Mouse (Mus musculus): Measurements from ENCODE around the gene Ptpre.
"Not testable (repeated sequence)": the region's sequence is repeated elsewhere in the genome, so short reads cannot be mapped to it uniquely, and the experiment has no call there.

The Ptpre gene

DNA sequence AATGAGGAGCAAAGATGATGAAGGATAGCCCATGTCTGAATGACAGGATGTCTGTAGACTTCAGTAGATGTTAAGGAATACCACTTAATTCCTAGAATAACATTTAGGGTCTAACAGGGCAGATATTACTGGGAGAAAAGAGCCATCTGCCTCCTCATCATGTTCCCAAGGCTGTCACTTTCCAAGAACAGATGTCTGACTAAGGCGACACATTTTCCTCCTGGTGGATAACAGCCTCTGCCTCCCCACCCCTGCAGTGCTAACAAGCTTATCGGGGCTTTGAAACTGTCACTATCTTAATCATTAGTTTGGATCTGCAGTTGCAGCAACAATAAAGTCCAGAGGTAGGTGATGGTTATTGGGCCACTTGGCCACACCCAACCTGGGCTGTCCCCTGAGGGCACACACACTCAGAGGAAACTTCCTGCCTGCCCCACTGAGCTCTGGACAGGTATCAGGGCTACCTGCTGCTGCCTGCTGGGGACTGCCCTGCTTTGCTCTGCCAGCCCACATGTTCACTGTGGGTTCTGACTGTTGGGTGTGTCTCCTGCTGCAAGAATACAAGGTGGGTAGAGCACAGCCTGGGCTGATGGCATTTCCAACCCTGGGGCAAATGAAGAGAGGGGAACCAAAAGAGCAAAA is 2.6 kb upstream of the Ptpre start:
- no peak for DNase-seq (ENCODE audit: low read depth, low spot score)

DNA sequence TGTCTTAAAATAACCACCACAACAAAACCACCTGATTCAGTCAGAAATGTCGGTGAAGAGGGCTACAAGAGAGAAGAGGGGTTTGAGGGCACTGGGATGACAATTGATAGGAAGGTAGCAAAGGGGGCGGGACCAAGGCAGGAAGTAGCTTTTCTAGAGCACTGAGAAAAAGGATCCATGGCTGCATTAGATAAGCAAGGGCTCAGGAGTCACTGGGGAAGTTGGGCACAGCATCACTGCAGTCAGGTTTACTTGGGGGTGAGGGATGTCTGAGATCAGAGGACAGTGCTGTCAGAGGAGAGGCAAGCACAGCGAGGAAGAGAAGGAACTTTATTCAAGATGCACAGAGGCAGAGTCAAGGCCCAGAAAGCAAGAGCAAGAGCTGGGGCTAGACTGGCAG is 1.4 kb upstream of the Ptpre start:
- no peak for DNase-seq (ENCODE audit: low read depth, low spot score)

DNA sequence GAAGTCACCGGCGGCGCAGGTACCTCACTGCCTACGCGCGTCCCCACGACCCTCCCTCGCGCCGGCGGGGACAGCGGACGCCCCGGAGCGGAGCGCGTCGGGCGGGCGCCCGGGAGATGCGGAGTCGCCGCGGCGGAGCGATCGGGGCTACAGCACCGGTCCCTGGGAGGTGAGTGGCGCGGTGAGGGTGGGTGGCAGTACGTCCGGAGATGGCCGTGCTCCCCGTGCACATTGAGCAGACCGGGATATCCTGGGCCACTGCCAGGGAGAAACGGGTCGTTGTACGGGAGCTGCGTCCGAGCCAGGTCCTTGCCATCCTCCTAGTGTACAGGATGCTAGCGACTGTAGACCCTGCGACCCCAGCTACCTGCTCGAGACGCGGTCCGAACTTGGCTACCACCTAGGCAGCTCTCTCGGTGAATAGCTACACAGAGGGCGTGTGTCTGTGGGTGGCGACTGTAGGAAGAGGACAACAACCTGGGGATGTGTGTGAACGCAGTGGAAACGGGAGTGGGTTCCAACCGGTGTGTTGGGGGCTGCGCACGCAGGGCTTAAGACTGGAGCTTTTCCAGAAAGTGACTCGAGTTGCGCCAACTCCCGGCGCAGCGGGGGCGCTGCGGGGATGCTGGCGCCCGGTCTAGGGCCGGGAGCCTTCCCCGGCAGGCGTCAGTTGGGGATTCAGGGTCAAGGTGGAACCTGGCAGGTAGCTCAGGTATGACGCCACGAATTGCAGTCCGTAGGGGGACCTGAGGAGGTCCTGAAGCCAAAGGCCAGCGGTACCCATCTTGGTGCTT is 864 bp downstream of the Ptpre start:
- DNase-seq (ENCODE audit: low read depth, low spot score) = peak; percentile 16

DNA sequence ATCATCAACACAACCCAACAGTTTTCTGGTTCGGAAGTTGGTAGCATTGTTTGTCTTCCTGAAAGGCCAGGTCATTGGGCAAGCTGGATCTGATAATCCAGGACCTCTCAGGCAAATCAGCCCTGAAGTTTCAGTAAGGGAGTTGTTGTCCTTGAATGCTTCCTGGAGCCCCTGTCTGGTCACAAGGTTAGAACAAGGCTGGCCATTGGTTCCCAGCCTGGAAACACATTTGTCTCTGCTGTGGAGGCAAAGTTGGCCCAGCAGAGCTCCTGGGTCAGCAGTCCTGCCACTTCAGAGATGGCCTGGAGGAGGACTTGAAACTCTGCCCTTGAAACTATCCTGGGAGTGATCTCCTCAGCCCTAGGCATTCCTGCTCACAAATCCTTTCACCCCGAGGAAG is 2.1 kb downstream of the Ptpre start:
- DNase-seq (ENCODE audit: low read depth, low spot score) = no peak

DNA sequence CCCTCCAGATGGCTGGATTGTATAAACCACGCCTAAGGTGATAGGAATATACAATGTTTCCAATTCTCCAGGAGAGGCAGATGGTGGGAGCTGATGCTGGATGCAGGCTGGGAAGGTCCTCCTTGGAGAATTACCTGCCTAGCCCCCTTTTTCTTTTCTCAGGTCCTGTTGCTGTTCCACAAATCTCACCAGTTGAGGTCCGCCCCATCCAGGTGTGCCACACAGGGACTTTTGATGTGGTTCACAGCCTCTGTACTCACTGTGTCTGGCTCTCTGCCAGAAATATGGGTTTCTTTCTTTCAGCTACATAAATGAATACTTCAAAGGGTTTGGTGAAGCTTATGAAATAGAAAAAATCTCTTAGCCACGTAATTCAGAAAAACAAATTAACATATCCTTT is 5.0 kb downstream of the Ptpre start:
- DNase-seq (ENCODE audit: low read depth, low spot score) = no peak

DNA sequence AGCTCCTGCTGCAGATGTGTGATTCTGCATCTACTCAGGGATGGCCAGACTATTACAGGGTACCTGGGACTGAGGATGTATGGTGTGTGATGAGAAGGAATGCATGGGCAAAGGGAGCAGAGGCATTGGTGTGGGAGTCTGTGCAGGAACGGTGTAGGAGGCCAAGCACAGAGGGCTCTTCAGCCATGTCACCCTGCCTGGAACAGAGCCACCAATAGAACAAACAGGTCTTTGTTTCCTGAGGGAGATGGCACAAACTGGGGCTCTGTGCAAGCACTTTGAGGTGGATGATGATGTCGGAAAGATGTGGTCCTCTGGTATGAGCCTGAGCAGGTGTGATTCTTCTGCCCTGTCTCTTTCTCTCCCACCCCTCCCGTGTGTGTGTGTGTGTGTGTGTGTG is 5.8 kb downstream of the Ptpre start:
- no peak for DNase-seq (ENCODE audit: low read depth, low spot score)

DNA sequence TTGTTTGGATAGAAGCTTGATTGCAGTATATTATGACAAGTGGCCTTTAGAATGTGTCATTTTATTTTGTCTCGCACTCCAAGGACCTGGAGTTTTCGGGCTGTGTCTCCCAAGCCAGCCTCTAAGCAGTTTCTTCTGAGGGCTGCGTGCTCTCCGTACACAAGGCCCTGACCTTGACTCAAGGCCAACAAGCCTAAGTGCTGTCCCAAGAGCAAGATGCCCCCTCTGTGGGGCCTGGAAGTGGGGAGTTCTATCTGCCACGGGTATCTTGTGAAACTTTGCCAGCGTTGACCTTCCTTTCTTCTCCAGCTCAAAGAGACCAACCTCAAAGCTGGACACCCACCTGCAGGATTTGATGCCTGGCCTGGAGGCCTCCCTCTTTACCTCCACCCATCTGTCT is 7.0 kb downstream of the Ptpre start:
- no peak for DNase-seq (ENCODE audit: low read depth, low spot score)

DNA sequence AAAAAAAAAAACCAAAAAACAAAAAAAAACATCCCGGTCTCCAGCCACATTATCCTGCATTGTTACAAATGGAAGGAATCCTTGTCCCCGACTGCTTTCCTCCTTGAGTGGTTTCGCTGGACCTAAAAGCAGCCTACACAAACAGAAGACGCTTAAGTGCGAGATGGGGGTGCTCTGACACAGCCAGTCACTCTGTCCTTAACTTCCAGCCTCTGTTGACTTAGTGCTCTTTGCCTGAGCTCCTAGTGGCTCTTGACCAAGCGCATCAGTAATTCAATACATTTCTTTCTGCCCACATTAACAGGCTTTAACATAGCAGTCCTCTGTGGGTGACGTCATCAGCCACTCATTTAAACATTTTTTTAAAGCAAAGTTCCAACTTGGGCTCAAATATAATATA is 8.7 kb downstream of the Ptpre start:
- DNase-seq (ENCODE audit: low read depth, low spot score) = no peak

DNA sequence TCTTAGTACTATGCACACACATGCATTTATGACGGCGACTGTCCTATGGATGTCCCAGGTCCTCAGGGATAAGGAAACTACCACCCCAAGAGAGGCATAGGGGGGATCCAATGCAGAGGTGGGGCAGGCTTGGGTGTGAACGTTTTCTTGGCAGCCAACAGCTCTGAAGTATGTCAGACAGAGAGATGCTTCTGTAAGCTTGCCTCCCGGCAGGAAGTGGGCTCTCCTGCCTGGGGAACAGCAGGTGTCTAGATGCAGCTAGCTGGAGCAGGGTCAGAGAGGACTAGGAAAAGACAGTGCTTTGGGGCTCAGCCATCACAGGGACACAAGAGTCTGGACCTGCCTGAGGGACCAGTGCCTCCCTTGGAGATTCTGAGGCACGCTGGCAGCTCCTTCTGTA is 9.2 kb downstream of the Ptpre start:
- no peak for DNase-seq (ENCODE audit: low read depth, low spot score)

DNA sequence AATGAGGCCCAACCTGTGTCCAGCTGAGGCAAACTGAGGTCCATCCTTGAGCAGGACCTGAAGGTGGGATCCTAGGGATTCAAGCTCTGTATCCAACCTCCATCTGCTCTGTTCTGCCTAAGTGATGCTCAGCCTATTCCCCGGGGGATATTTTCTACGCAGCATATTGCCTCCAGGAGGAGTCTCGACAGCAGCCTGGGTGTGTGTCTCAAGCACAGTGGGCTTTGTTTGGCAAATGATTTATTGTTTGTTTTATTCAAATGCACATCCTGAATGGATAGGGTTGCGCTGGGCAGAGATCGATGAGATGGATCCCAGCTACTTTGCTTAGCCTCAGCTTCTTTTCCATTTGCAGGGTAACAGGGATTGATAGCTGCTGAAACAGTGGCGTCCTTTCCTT is 11.2 kb downstream of the Ptpre start:
- DNase-seq (ENCODE audit: low read depth, low spot score) = no peak

DNA sequence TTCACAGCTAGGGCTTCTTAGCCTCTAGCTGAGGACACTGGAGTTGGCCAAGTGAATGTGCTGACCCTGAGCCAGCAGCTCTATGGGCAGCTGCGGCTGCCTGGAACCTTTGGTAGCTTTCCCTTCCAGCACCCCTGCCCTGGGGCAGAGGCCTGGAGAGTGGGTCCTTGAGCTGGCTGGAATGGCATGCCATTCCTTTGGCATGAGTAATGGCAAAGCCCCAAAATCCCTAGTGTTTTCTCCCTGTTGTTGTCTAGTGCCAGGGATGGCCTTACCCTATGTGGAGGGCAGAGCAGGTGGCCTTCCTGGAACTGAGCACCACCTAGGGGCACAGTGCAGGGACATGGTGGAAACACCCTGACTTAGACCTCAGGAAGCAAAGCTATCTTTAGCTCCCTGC is 14.3 kb downstream of the Ptpre start:
- DNase-seq (ENCODE audit: low read depth, low spot score) = no peak

DNA sequence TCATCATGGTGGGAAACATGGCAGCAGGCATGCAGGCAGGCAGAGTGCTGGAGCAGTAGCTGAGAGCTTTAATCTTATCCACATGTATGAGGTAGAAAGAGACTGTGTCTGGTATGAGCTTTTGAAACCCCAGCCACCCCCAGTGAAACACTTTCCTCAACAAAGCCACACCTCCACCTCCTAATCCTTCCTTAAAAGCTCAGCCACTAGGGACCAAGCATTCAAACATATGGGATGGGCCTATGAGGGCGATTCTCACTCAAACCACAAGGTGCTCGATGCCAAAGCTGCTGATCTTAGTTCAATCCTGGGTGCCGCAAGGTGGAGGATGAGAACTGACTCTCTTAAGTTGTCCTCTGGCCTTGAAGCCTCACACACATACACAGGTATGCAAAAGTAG is 16.3 kb downstream of the Ptpre start:
- DNase-seq (ENCODE audit: low read depth, low spot score) = no peak

DNA sequence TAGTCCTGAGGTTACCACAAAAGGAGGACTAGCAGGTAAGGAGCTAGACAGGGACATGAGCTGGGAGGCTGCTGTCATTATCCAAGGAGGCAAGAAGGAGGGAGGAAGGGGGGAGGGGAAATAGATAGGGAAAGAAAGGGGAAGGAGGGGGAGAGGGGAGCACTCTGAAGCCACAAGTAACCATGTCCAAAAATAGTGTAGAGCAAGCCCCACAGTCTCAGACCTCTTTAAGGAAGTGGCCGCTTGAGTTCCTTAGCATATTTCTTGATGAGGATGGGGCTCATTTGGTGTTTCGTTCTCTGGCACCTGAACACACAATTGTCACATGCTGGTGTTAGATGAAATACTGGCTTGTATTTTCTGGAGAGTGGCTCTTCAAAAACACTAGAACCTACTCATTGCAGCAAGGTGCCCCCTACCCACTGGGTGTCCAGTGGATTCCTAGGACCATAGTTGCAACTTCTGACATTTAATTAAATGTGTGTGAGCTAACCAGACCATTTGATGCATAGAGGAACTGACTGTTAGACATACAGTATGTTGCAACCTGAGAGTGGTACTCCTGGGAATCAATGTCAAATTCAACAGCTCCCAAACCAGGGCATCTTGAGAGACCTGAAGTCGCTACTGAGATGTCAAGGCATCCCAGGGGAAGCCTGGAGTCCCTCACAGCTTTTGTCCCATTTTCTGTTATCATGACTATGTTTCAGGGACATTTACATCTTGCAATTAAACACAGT is 19.6 kb downstream of the Ptpre start:
- DNase-seq (ENCODE audit: low read depth, low spot score) = no peak

DNA sequence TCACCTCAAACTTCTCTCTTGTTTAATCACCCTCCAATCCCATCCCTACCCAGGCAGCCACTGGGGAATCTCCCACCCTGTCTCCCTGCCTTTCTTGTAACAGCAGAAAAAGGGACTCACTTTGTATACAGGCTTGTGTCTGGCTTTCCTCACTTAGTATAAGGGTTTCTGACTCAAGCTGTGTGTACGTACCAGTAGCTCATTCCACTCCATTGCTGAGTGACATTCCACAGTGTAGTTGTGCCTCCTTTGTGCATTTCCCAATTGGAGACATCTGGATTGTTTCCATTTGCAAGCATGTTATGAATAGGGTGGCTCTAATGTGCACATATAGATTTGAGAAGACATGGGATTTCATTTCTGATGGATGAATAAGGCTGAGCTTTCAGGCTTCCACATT is 23.0 kb downstream of the Ptpre start:
- no peak for DNase-seq (ENCODE audit: low read depth, low spot score)

DNA sequence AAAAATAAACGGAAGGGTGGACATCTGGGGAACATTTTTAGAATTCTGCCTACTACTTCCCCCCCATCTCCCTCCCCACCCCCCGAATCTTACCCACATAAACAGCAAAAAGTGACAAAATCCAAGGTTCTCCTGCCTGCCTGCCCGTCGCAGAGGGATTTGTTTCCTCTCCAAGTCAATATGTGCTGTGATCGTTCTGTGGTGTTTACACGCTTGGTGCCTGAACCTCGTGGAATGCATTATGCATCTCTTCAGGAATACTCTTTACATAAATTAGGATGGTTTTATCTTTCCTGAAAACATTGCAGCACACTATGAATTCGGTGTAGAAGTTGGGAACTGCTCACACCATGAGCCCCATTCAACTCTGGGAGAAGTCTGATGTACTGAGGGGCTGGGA is 26.7 kb downstream of the Ptpre start:
- DNase-seq (ENCODE audit: low read depth, low spot score) = no peak

DNA sequence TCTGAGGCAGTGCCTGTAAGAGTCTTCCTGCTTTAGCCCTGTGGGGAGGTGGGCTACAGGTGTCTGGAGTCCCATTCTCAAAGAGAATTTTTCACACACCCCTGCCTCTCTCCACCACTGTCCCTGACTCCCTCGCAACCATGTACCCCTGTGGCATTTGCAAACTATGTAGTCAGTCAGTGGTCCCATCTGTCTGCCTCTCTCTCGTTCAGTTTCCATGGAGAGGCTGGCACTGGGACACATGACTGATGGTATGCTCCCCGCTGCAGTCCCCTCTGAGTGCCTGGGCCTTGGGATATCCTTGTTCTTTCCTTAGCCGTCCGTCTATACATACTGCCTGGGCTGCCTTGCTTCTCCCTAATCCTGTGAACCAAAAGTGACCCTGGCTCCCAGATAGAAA is 28.7 kb downstream of the Ptpre start:
- no peak for DNase-seq (ENCODE audit: low read depth, low spot score)

DNA sequence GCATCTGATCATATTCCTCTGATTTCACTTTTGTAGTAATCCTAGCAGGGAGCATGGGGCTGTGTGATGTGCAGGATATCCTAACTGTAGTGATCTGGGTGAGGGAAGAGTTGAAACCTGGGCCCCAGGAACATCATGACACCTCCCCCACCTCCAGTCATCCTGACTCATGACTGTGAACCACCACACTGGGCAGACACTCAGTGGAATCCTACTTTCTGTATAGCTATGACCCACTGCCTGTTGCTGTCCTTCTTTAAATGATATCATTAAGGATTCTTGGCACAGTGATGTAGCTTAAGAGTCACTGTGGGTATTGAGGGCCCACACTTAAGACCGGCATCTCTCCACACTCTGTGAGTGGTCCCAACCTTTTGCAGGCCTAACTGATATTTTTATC is 30.3 kb downstream of the Ptpre start:
- DNase-seq (ENCODE audit: low read depth, low spot score) = no peak

DNA sequence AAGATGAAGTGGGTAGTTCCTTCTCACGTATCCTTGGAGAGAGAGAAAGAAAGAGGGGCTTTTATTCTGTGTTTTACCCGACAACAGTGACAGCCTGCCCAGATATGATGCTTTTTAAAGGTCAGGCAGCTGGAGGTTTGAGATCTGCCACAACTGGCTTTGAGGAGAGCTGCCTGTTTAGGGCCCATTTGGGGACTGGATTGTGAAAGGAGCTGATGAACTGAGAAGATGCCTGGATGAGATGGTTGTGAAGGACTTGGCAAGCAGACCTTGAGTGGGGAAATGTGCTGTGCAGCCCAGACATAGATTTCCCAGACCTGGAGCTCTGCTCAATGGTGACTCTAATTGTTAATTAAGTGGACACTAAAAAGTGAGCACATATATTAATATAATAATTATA is 31.3 kb downstream of the Ptpre start:
- no peak for DNase-seq (ENCODE audit: low read depth, low spot score)

DNA sequence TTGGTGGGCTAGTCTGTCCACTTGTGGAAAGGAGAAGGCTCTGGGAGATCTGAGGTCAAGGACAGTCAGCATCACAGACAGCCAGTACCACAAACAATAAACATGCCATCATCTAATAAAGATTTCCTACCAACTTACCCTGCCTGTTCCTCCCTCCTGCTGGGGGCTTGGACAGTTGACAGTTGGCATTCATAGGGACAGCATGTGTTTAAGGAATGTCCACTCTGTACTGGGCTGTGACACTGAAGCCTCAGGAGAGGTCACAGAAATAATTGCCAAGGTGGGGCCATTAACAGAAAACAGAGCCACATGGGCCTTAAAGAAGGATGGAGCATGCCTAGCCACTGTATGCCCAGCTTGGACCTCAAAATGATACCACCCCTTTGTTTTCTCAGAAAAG is 34.1 kb downstream of the Ptpre start:
- no peak for DNase-seq (ENCODE audit: low read depth, low spot score)

DNA sequence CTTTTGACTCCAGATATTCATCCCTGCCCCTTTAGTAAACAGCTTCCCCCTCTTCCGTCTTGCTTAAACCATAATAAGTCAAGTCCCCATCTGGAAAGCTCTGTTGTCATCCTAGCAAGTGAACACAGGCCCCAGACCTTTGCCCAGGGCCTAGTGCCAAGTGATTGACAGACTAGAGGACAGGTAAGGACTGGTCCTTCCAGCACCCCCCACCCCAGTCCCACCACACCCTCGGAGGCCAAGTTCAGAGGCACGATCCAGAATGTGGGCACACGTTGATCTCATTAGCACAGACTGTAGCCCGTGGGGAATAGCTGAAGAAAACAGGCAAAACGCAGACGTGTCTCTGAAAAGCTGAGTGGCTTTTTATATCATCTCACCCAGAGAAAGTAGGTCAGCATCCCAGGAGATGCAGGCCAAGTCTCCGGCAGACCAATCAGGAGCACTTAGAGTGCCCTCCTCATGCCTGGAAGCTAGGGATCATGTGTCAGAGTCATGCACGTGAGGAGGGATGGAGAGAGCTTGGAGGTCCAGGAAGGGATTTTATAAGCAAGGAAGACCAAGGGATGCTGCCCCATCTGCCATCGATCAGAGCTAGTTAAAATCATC is 34.8 kb downstream of the Ptpre start:
- no peak for DNase-seq (ENCODE audit: low read depth, low spot score)

DNA sequence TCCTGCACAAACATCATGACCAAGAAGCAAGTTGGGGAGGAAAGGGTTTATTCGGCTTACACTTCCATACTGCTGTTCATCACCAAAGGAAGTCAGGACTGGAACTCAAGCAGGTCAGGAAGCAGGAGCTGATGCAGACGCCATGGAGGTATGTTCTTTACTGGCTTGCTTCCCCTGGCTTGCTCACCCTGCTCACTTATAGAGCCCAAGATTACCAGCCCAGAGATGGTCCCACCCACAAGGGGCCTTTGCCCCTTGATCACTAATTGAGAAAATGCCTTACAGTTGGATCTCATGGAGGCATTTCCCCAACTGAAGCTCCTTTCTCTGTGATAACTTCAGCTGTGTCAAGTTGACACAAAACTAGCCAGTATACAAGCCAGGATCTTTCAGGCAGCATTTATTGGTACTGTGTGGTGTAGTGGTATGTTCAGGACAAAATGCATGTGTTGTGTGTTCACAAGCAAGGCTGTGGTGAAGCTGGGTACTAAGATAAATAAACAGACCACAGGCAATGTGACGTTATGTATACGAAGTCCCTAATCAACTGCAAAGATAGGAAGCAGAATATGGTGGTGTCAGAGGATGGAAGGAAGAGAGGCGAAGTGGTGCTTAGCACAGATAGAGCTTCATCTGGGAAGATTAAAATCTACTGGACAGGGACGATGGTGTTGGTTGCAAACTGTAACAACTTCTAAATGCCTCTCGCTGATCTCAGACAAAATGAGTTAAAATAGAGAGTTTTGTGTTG is 38.2 kb downstream of the Ptpre start:
- not testable (repeated sequence) for DNase-seq (ENCODE audit: low read depth, low spot score)

DNA sequence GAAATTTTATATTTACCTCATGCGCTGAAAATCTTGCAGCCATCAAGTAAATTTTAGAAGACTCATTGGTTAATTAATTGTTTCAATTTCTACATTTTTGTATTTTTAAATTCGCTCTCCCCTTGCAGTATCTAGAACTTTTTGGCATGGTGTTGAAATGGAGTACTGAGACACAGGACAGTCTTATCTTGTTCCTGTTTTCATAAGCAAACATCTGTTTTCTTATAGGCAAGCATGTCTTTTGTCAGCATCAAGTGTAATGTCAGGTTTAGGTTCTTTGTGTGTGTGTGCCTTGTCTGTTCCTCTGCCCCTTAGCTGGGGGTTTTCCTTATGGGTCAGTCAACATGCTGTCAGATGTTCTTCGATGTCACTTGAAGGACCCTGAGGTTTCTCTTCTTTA is 39.0 kb downstream of the Ptpre start:
- no peak for DNase-seq (ENCODE audit: low read depth, low spot score)

All from ES-CJ7 (cell line).